Mouse (Mus musculus): Measurements from ENCODE around the gene Chuk. TPM values are rescaled to one million over a fixed set of nuclear protein-coding genes. Genes with fewer than 3 reads are reported as not detected.

Chuk gene
- polyA plus RNA-seq, 1 experiment from 2014 or later = 52.5 TPM

GRCm38 (mm10) chr19:44076457-44076856 is 30.8 kb downstream of the Chuk start:
- H3K9me3 ChIP-seq (ENCODE audit: control insufficient read depth, low read length) = no peaks in the 10 kb centered on the region
- no peak overlapping the region for H3K27ac ChIP-seq
- peaks cover 75% of the 10 kb centered on the region for H3K36me3 ChIP-seq (replicated peaks; ENCODE audit: control insufficient read depth, insufficient read depth)
- H3K4me2 ChIP-seq (replicated peaks) = no peak overlapping the region
- no peak for ATAC-seq (ENCODE audit: low FRiP score)
- no peaks in the 10 kb centered on the region for H3K27me3 ChIP-seq (ENCODE audit: control insufficient read depth, insufficient read depth, low read length)
- no peak overlapping the region for H3K9ac ChIP-seq
- 91% methylated on average over 9 of the region's 9 CpGs for WGBS
- no peak for DNase-seq (ENCODE audit: low spot score)
- H3K4me3 ChIP-seq (replicated peaks; ENCODE audit: low read length) = no peak overlapping the region
- H3K4me1 ChIP-seq (replicated peaks; ENCODE audit: control insufficient read depth, insufficient read depth, low read length) = no peaks in the 10 kb centered on the region

DNA sequence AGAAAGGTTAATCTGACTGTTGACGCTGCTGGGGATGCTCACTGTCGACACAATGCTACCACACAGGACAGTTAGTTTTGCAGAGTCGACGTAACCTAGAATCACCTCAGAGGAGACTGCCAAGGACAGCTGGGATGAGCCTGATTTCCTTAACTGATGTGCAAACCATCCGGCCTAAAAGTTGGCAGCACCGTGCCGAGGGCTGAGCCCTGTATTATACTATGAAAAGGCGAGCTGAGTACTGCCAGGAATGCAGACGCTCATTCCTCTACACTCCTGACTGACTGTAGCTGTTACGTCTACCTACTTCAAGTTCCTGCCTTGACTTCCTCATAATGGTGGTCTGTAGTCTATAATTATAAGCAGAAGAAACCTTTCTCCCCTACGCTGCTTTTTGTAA is 32.3 kb downstream of the Chuk start:
- Histone ChIP-seq H3K4me2 (replicated peaks) (no peak overlapping the region), H3K27ac (no peak overlapping the region), H3K4me3 (replicated peaks; ENCODE audit: low read length) (no peak overlapping the region), H3K9ac (no peak overlapping the region), H3K27me3 (ENCODE audit: control insufficient read depth, insufficient read depth, low read length) (no peaks in the 10 kb centered on the region), H3K9me3 (ENCODE audit: control insufficient read depth, low read length) (no peaks in the 10 kb centered on the region), H3K4me1 (replicated peaks; ENCODE audit: control insufficient read depth, insufficient read depth, low read length) (no peaks in the 10 kb centered on the region), H3K36me3 (replicated peaks; ENCODE audit: control insufficient read depth, insufficient read depth) (peaks cover 65% of the 10 kb centered on the region)
- no peak for DNase-seq (ENCODE audit: low spot score)
- 91% methylated on average over 11 of the region's 11 CpGs for WGBS
- ATAC-seq (ENCODE audit: low FRiP score) = no peak

DNA sequence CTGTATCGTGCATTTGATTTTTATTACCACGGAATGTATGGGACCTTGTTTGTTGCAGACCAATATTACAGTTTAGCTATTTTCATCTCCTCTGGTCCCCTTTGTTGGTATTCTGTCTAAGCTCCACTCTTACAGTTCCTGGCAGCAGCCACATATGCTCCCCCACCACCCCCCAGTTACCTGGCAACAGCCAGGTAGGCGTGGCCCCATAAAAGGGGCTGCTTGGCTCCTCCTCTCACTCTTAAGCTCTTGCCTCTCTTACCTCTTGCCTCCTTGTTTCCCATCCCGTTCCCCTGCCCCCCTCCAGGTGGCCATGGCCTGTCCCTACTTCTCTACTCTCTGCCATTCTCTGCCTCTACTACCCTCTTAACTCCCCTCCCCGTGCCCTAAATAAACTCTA is 36.1 kb downstream of the Chuk start:
- Histone ChIP-seq H3K4me1 (replicated peaks; ENCODE audit: control insufficient read depth, insufficient read depth, low read length) (peaks cover 10% of the 10 kb centered on the region), H3K9ac (no peak overlapping the region), H3K27ac (no peak overlapping the region), H3K4me3 (replicated peaks; ENCODE audit: low read length) (no peak overlapping the region), H3K27me3 (ENCODE audit: control insufficient read depth, insufficient read depth, low read length) (no peaks in the 10 kb centered on the region), H3K9me3 (ENCODE audit: control insufficient read depth, low read length) (no peaks in the 10 kb centered on the region), H3K36me3 (replicated peaks; ENCODE audit: control insufficient read depth, insufficient read depth) (peaks cover 28% of the 10 kb centered on the region), H3K4me2 (replicated peaks) (no peak overlapping the region)
- ATAC-seq (ENCODE audit: low FRiP score) = no peak
- DNase-seq (ENCODE audit: low spot score) = no peak
- WGBS = 67% methylated on average over 5 of the region's 5 CpGs

GRCm38 (mm10) chr19:44069914-44070232 is 37.4 kb downstream of the Chuk start:
- Histone ChIP-seq H3K9ac (peak overlapping the region; percentile 85), H3K27ac (peak overlapping the region; percentile 75), H3K4me3 (replicated peaks; ENCODE audit: low read length) (peak overlapping the region; percentile 84), H3K36me3 (replicated peaks; ENCODE audit: control insufficient read depth, insufficient read depth) (peaks cover 19% of the 10 kb centered on the region), H3K4me2 (replicated peaks) (peak overlapping the region; percentile 73), H3K9me3 (ENCODE audit: control insufficient read depth, low read length) (no peaks in the 10 kb centered on the region), H3K4me1 (replicated peaks; ENCODE audit: control insufficient read depth, insufficient read depth, low read length) (peaks cover 10% of the 10 kb centered on the region), H3K27me3 (ENCODE audit: control insufficient read depth, insufficient read depth, low read length) (no peaks in the 10 kb centered on the region)
- ATAC-seq (ENCODE audit: low FRiP score) (no peak), DNase-seq (ENCODE audit: low spot score) (no peak)
- WGBS = 7% methylated on average over 4 of the region's 4 CpGs

- Histone ChIP-seq H3K9ac (peak within 1 kb of the TSS; percentile 85), H3K9me3 (ENCODE audit: control insufficient read depth, low read length) (no peaks in the 10 kb centered on the region), H3K4me3 (replicated peaks; ENCODE audit: low read length) (peak within 1 kb of the TSS; percentile 84), H3K27ac (peak within 1 kb of the TSS; percentile 75), H3K4me2 (replicated peaks) (peak within 1 kb of the TSS; percentile 73), H3K27me3 (ENCODE audit: control insufficient read depth, insufficient read depth, low read length) (no peaks in the 10 kb centered on the region), H3K4me1 (replicated peaks; ENCODE audit: control insufficient read depth, insufficient read depth, low read length) (peaks cover 10% of the 10 kb centered on the region), H3K36me3 (replicated peaks; ENCODE audit: control insufficient read depth, insufficient read depth) (peaks cover 17% of the 10 kb centered on the region)
- ATAC-seq (ENCODE audit: low FRiP score) (peak; percentile 95), DNase-seq (ENCODE audit: low spot score) (peak; percentile 90)
- WGBS = under 1% methylated on average over 73 of the region's 75 CpGs
Measured at GRCm38 (mm10) chr19:44069121-44069913, 38.0 kb downstream of the Chuk start, which contains the start of gene Erlin1. Erlin1 (minus strand) TSS chr19:44069785.

GRCm38 (mm10) chr19:44068232-44068631 is 39.0 kb downstream of the Chuk start:
- peak overlapping the region; percentile 73 for H3K4me2 ChIP-seq (replicated peaks)
- no peak overlapping the region for H3K27ac ChIP-seq
- H3K36me3 ChIP-seq (replicated peaks; ENCODE audit: control insufficient read depth, insufficient read depth) = peaks cover 12% of the 10 kb centered on the region
- WGBS = 83% methylated on average over 4 of the region's 4 CpGs
- H3K9ac ChIP-seq = peak overlapping the region; percentile 85; the same call in 1 of the 2 replicates
- DNase-seq (ENCODE audit: low spot score) (no peak), ATAC-seq (ENCODE audit: low FRiP score) (no peak)
- H3K27me3 ChIP-seq (ENCODE audit: control insufficient read depth, insufficient read depth, low read length) = no peaks in the 10 kb centered on the region
- no peaks in the 10 kb centered on the region for H3K9me3 ChIP-seq (ENCODE audit: control insufficient read depth, low read length)
- H3K4me1 ChIP-seq (replicated peaks; ENCODE audit: control insufficient read depth, insufficient read depth, low read length) = peaks cover 10% of the 10 kb centered on the region
- H3K4me3 ChIP-seq (replicated peaks; ENCODE audit: low read length) = peak overlapping the region; percentile 84

- no peaks in the 10 kb centered on the region for H3K9me3 ChIP-seq (ENCODE audit: control insufficient read depth, low read length)
- no peak overlapping the region for H3K4me3 ChIP-seq (replicated peaks; ENCODE audit: low read length)
- no peak overlapping the region for H3K9ac ChIP-seq
- no peak overlapping the region for H3K27ac ChIP-seq
- 85% methylated on average over 9 of the region's 9 CpGs for WGBS
- H3K4me2 ChIP-seq (replicated peaks) = 0 out of 2 replicates have a peak overlapping the region, but pooled peaks have one; percentile 73
- ATAC-seq (ENCODE audit: low FRiP score) (no peak), DNase-seq (ENCODE audit: low spot score) (no peak)
- H3K36me3 ChIP-seq (replicated peaks; ENCODE audit: control insufficient read depth, insufficient read depth) = peaks cover 9% of the 10 kb centered on the region
- H3K4me1 ChIP-seq (replicated peaks; ENCODE audit: control insufficient read depth, insufficient read depth, low read length) = peaks cover 10% of the 10 kb centered on the region
- H3K27me3 ChIP-seq (ENCODE audit: control insufficient read depth, insufficient read depth, low read length) = no peaks in the 10 kb centered on the region
Measured at GRCm38 (mm10) chr19:44067323-44068049, 39.8 kb downstream of the Chuk start.

DNA sequence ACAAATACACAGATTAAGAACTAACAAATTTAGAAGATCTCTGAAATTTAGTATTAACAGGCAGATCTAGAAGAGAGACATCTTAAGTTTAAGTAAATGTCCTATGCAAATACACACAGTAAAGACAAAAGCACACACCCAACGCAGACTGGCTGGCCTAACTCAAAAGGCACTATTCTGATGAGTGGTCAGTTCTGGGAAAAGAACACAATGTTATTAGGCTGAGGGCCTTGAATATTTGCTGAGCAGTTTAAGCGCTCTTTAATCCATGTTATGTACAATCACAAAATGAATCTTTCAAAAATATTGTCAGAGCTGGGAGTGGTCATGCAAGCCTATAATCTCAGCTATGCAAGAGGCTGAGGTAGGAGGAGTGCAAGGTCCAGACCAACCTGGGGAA is 42.5 kb downstream of the Chuk start:
- H3K9me3 ChIP-seq (ENCODE audit: control insufficient read depth, low read length) = no peaks in the 10 kb centered on the region
- no peak overlapping the region for H3K4me3 ChIP-seq (replicated peaks; ENCODE audit: low read length)
- no peak overlapping the region for H3K27ac ChIP-seq
- peaks cover 10% of the 10 kb centered on the region for H3K4me1 ChIP-seq (replicated peaks; ENCODE audit: control insufficient read depth, insufficient read depth, low read length)
- ATAC-seq (ENCODE audit: low FRiP score) = no peak
- peaks cover 34% of the 10 kb centered on the region for H3K36me3 ChIP-seq (replicated peaks; ENCODE audit: control insufficient read depth, insufficient read depth)
- H3K4me2 ChIP-seq (replicated peaks) = no peak overlapping the region
- 92% methylated on average over 2 of the region's 2 CpGs for WGBS
- no peaks in the 10 kb centered on the region for H3K27me3 ChIP-seq (ENCODE audit: control insufficient read depth, insufficient read depth, low read length)
- H3K9ac ChIP-seq = no peak overlapping the region
- DNase-seq (ENCODE audit: low spot score) = no peak

DNA sequence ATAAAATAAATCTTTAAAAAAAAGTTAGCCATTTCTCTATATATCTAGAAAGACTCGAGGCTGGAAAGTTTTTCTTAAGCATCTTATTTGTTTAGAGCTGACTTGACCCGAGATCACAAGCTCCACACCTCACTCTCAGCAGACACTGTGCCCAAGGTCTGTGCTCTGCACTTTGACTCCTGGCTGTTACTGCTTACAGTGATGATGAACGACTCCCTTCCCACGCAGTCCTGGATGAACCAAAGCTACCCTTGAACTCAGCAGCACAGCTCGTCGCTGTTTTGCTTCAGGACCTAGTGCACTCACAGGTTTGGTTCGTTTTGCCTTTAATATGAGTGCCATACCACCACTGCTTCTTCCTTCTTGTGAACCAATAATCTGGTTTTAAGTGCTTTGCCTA is 43.5 kb downstream of the Chuk start:
- Histone ChIP-seq H3K36me3 (replicated peaks; ENCODE audit: control insufficient read depth, insufficient read depth) (peaks cover 42% of the 10 kb centered on the region), H3K4me2 (replicated peaks) (no peak overlapping the region), H3K4me1 (replicated peaks; ENCODE audit: control insufficient read depth, insufficient read depth, low read length) (peaks cover 9% of the 10 kb centered on the region), H3K27me3 (ENCODE audit: control insufficient read depth, insufficient read depth, low read length) (no peaks in the 10 kb centered on the region), H3K4me3 (replicated peaks; ENCODE audit: low read length) (no peak overlapping the region), H3K9me3 (ENCODE audit: control insufficient read depth, low read length) (no peaks in the 10 kb centered on the region), H3K27ac (no peak overlapping the region), H3K9ac (no peak overlapping the region)
- 86% methylated on average over 7 of the region's 7 CpGs for WGBS
- no peak for DNase-seq (ENCODE audit: low spot score)
- ATAC-seq (ENCODE audit: low FRiP score) = no peak

Data from hindbrain, embryonic 14.5 days (tissue).